Mouse (Mus musculus) embryonic facial prominence, embryonic 13.5 days (tissue): ENCODE data around the gene Dennd1a. TPM values are rescaled to one million over a fixed set of nuclear protein-coding genes. Genes with fewer than 3 reads are reported as not detected.

Experiments used
- ATAC-seq: fragments of 200-750 bp; cut with Nextera tagmentation; 2 replicates; pipeline ENCODE4 v1.8.0; 2017; ENCODE audit warnings: low read depth; ENCODE audit not compliant: insufficient number of reproducible peaks, insufficient read depth, low FRiP score, low TSS enrichment
- H3K27ac ChIP-seq: fragments of 300-500 bp; sonication (generic); 2 replicates; pipeline ENCODE4 v1.5.1; 2015; ENCODE audit warnings: moderate library complexity, mild to moderate bottlenecking, inconsistent platforms
- H3K27me3 ChIP-seq: fragments of 300-500 bp; sonication (generic); 2 replicates; pipeline ENCODE4 v1.6.1; 2015; ENCODE audit warnings: mild to moderate bottlenecking, inconsistent platforms
- H3K36me3 ChIP-seq: fragments of 300-500 bp; sonication (generic); 2 replicates; pipeline ENCODE4 v1.6.1; 2015; ENCODE audit warnings: mild to moderate bottlenecking, inconsistent platforms
- H3K4me1 ChIP-seq: fragments of 300-500 bp; sonication (generic); 2 replicates; pipeline ENCODE4 v1.6.1; 2015; ENCODE audit warnings: inconsistent platforms
- H3K4me2 ChIP-seq: fragments of 300-500 bp; sonication (generic); 2 replicates; pipeline ENCODE4 v1.6.1; 2015; ENCODE audit warnings: moderate library complexity, mild to moderate bottlenecking, inconsistent platforms
- H3K4me3 ChIP-seq: fragments of 300-500 bp; sonication (generic); 2 replicates; pipeline ENCODE4 v1.5.1; 2015; ENCODE audit warnings: mild to moderate bottlenecking, inconsistent platforms
- H3K9ac ChIP-seq: fragments of 300-500 bp; sonication (generic); 2 replicates; pipeline ENCODE4 v1.6.1; 2015; ENCODE audit warnings: mild to moderate bottlenecking, inconsistent platforms
- H3K9me3 ChIP-seq: fragments of 300-500 bp; sonication (generic); 2 replicates; pipeline ENCODE4 v1.6.1; 2016; ENCODE audit warnings: inconsistent platforms
- WGBS: fragments of 180-500 bp; shearing (Covaris S2); methylation state at CpG from one replicate; pipeline ENCODE4 v1.1.7; 2015; ENCODE audit warnings: mixed read lengths; 5-methylcytosine and 5-hydroxymethylcytosine counted together
- polyA plus RNA-seq: library from polyadenylated mRNA; unstranded; fragments of >200 nt; fragmentation: Nextera tagmentation; extraction: Ambion mirVana; gene quantifications from 2 replicates; pipeline ENCODE4 v1.2.1, GENCODE M21; 2015

Dennd1a gene
- polyA plus RNA-seq, 1 experiment from 2014 or later: 15.5 TPM

GRCm38 (mm10) chr2:38023741-38024130 lies 263.5 kb downstream of the Dennd1a start:
- Histone ChIP-seq H3K9ac (no peak overlapping the region), H3K4me3 (no peak overlapping the region), H3K4me1 (no peaks in the 10 kb centered on the region), H3K27ac (no peak overlapping the region), H3K27me3 (no peaks in the 10 kb centered on the region), H3K36me3 (no peaks in the 10 kb centered on the region), H3K9me3 (no peaks in the 10 kb centered on the region), H3K4me2 (no peak overlapping the region)
- ATAC-seq: no peak
- WGBS: 78% methylated on average over 4 of the region's 4 CpGs

DNA sequence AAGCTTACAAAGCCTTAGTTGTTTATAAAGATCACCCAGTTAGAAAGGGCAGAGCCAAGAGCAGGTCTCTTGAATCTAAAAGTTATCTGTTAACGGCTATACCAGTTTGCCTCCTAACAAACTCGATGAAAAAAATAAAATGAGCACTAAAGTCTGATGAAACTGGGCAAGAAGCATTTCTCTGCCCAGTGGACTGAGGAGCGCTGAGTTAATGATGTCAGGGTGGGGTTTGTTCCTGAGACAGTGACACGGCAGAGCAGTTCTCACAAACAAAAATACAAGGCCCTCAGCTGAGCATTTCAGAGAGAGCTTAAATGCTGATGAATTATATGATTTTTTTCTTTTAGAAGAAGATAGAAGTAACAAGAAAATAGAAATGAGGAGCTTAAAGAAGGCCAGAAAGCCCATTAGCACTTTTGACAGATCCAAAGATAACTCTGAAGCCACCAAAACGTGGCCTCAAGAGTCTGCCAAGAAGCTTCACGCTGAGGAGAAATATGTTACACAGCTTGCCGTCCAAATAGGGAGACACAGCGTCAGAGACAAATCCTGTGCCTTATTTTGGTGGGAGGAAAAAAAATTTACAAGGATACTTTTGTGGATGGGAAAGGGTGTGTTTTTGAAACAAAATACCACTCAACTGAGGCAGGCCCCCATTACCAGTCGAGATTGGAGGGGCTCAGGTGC lies 264.0 kb downstream of the Dennd1a start:
- H3K27ac ChIP-seq: no peak overlapping the region

GRCm38 (mm10) chr2:38021166-38021565 lies 266.0 kb downstream of the Dennd1a start:
- no peaks in the 10 kb centered on the region for H3K9me3 ChIP-seq
- H3K4me3 ChIP-seq: no peak overlapping the region
- H3K4me2 ChIP-seq: no peak overlapping the region
- no peak for ATAC-seq
- H3K36me3 ChIP-seq: no peaks in the 10 kb centered on the region
- H3K9ac ChIP-seq: no peak overlapping the region
- H3K4me1 ChIP-seq: no peaks in the 10 kb centered on the region
- no peak overlapping the region for H3K27ac ChIP-seq
- 85% methylated on average over 9 of the region's 9 CpGs for WGBS
- no peaks in the 10 kb centered on the region for H3K27me3 ChIP-seq

More for the DNA sequence above, 264.0 kb downstream of the Dennd1a start:
- Histone ChIP-seq H3K4me2 (no peak overlapping the region), H3K4me3 (no peak overlapping the region), H3K36me3 (no peaks in the 10 kb centered on the region), H3K4me1 (no peaks in the 10 kb centered on the region), H3K9me3 (no peaks in the 10 kb centered on the region), H3K27me3 (no peaks in the 10 kb centered on the region), H3K9ac (no peak overlapping the region)
- 79% methylated on average over 9 of the region's 9 CpGs for WGBS
- ATAC-seq: no peak

- Histone ChIP-seq H3K4me1 (peaks cover 9% of the 10 kb centered on the region), H3K27ac (no peak overlapping the region), H3K9me3 (no peaks in the 10 kb centered on the region), H3K27me3 (no peaks in the 10 kb centered on the region), H3K4me3 (no peak overlapping the region), H3K36me3 (no peaks in the 10 kb centered on the region), H3K4me2 (no peak overlapping the region), H3K9ac (no peak overlapping the region)
- WGBS: 74% methylated on average over 1 of the region's 1 CpGs
- ATAC-seq: no peak
Measured at GRCm38 (mm10) chr2:38014702-38015101, 272.5 kb downstream of the Dennd1a start.

GRCm38 (mm10) chr2:38013839-38014365 lies 273.3 kb downstream of the Dennd1a start:
- Histone ChIP-seq H3K9me3 (no peaks in the 10 kb centered on the region), H3K27ac (peak overlapping the region; percentile 24; the same call in 1 of the 2 replicates), H3K4me3 (no peak overlapping the region), H3K36me3 (no peaks in the 10 kb centered on the region), H3K4me1 (peaks cover 9% of the 10 kb centered on the region), H3K27me3 (no peaks in the 10 kb centered on the region), H3K9ac (no peak overlapping the region), H3K4me2 (no peak overlapping the region)
- 48% methylated on average over 5 of the region's 5 CpGs for WGBS
- no peak for ATAC-seq

DNA sequence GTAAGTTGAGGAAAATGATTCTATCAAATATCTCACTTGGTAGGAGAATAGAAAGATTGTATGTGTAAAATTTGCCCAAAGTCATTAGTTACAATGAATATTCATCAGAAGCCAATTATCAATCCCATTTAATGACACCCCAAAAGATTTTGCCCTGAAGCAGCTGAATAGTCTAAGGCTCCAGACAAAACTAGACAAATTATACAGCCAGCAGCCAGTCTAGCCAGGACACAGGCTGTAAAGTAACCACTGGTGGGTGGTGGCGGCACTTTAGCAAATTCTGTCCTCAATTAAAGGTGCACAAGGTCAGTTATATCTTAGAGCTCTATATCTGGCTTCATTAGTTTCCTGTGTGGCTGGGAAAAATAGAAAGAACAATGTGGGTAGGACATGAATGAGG lies 280.0 kb downstream of the Dennd1a start:
- Histone ChIP-seq H3K27me3 (no peaks in the 10 kb centered on the region), H3K4me2 (no peak overlapping the region), H3K9me3 (no peaks in the 10 kb centered on the region), H3K27ac (no peak overlapping the region), H3K4me3 (no peak overlapping the region), H3K4me1 (peaks cover 5% of the 10 kb centered on the region; the same call in 1 of the 2 replicates), H3K36me3 (no peaks in the 10 kb centered on the region), H3K9ac (no peak overlapping the region)
- 52% methylated on average over 1 of the region's 1 CpGs for WGBS
- no peak for ATAC-seq

DNA sequence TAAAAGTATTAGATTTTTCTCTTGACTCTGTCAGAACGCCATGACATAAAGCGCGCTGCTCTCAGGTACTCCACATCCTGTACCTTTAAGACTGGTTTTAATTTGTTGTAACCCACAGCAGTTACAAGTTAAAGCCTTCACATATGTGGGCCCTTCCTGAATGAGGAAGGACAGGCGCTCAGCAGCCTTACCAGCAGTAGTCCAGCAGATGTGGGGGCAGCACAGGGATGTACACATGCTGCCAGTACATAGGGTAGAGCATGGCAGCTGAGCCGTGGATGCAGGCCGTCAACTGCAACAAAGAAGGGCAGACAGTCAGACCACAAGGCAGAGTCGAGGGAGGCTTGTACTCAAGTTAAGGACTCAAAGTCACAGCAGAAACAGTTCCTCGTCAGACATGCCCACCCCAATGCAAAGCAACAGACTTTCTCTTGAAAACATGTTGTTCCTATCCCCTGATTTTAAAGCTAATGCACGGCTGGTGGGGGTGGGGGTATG lies 284.0 kb downstream of the Dennd1a start:
- Histone ChIP-seq H3K9me3 (no peaks in the 10 kb centered on the region), H3K27ac (peak overlapping the region; percentile 44), H3K4me1 (peaks cover 5% of the 10 kb centered on the region; the same call in 1 of the 2 replicates), H3K9ac (no peak overlapping the region), H3K27me3 (no peaks in the 10 kb centered on the region), H3K4me2 (no peak overlapping the region), H3K4me3 (no peak overlapping the region), H3K36me3 (peaks cover 5% of the 10 kb centered on the region; the same call in 1 of the 2 replicates)
- no peak for ATAC-seq
- WGBS: 33% methylated on average over 9 of the region's 9 CpGs

DNA sequence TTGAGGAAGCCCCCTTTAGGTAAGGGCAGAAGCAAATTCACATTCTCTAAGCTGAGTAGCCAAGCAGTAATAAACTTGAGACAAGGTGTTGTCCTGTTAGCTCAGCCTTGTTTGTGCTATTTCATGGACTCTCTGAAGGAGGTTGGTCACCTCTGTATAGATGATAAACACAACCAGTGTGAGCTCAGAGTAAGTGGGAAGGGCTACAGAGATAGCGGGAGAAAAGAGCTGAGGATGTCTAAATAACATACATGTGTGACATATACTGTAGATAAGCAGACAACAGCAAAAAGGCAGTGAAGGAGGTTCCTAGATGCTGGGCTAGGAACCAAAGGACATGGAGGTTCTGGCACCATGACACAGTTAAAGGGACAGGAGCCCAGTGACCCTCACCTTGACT lies 286.2 kb downstream of the Dennd1a start:
- Histone ChIP-seq H3K9me3 (no peaks in the 10 kb centered on the region), H3K4me2 (no peak overlapping the region), H3K27me3 (no peaks in the 10 kb centered on the region), H3K36me3 (peaks cover 5% of the 10 kb centered on the region; the same call in 1 of the 2 replicates), H3K9ac (no peak overlapping the region), H3K27ac (no peak overlapping the region), H3K4me3 (no peak overlapping the region), H3K4me1 (peaks cover 5% of the 10 kb centered on the region; the same call in 1 of the 2 replicates)
- WGBS: 91% methylated on average over 1 of the region's 1 CpGs
- no peak for ATAC-seq

DNA sequence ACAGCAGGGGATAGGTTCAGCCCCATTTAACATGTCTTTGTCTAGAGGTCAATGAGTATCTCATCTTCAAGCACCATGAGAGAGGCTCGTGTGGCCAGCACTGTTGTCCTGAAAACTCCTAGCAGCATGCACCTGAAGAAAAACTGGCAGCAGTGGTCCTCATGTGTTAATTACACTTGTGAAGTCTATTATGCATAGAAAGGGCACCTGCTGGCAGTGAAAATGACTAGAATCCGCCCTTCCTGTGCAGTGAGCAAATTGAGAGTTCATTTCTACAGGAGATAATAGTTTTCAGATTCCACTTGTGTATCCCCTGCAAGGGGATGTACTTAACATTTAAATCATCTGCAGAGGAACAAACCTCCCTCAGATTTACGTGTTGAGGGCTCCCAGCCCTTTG lies 289.2 kb downstream of the Dennd1a start:
- Histone ChIP-seq H3K4me3 (no peak overlapping the region), H3K4me1 (no peaks in the 10 kb centered on the region), H3K27ac (no peak overlapping the region), H3K27me3 (no peaks in the 10 kb centered on the region), H3K36me3 (peaks cover 5% of the 10 kb centered on the region; the same call in 1 of the 2 replicates), H3K9ac (no peak overlapping the region), H3K9me3 (no peaks in the 10 kb centered on the region), H3K4me2 (no peak overlapping the region)
- 41% methylated on average over 3 of the region's 3 CpGs for WGBS
- ATAC-seq: no peak

- WGBS: 86% methylated on average over 3 of the region's 3 CpGs
- H3K27ac ChIP-seq: no peak overlapping the region
- no peaks in the 10 kb centered on the region for H3K9me3 ChIP-seq
- no peak overlapping the region for H3K4me3 ChIP-seq
- peaks cover 19% of the 10 kb centered on the region for H3K4me1 ChIP-seq
- no peak overlapping the region for H3K4me2 ChIP-seq
- no peak overlapping the region for H3K9ac ChIP-seq
- no peaks in the 10 kb centered on the region for H3K27me3 ChIP-seq
- no peaks in the 10 kb centered on the region for H3K36me3 ChIP-seq
- ATAC-seq: no peak
Measured at GRCm38 (mm10) chr2:37989091-37989490, 298.1 kb downstream of the Dennd1a start.

DNA sequence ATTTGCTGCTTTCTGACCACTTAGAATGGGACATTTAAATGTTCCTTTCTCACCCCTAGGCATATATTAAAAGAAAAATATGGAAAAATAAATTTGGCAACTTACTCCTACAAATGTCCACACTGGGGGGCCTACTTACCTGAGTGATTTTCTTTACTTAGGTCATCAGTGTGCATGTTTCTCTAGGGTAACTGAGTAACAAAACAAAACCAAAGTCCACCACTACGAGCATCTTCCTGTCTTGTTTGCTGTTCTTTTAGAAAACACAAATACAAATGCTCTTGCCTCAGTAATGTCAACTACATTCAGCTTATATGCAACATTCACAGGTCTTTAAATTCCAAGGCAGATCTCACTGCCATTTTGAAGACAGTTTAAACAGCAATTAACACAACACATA lies 298.9 kb downstream of the Dennd1a start:
- no peaks in the 10 kb centered on the region for H3K9me3 ChIP-seq
- H3K4me1 ChIP-seq: peaks cover 19% of the 10 kb centered on the region
- no peaks in the 10 kb centered on the region for H3K36me3 ChIP-seq
- no peak for ATAC-seq
- 90% methylated on average over 1 of the region's 1 CpGs for WGBS
- no peak overlapping the region for H3K4me2 ChIP-seq
- no peaks in the 10 kb centered on the region for H3K27me3 ChIP-seq
- H3K9ac ChIP-seq: no peak overlapping the region
- no peak overlapping the region for H3K27ac ChIP-seq
- H3K4me3 ChIP-seq: no peak overlapping the region

DNA sequence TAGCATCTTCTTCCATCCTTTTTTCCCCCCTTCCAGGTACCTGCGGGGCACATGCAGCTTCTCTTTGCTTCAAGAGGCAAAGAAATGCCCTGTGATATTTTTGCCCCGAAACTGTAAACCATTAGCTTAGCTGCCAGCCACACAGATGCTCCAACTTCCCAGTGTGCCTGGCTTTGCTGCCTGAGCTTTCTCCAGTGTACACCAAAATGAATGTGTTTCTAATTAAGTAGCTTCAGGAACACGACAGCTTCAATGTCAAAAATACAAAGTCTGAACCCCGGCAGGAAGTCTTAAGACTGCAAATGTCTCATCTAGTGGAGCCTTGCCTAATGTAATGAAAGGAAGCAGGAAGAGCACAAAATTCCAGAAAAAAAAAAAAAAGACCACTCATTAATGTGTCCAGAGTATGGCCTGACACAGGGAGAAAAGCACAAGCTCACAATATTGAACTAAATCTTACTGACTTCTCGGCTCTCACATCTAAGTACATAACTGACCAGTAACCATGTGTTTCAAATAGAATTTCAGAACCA lies 301.4 kb downstream of the Dennd1a start:
- Histone ChIP-seq H3K27me3 (no peaks in the 10 kb centered on the region), H3K27ac (peak overlapping the region; percentile 66), H3K4me3 (no peak overlapping the region), H3K36me3 (no peaks in the 10 kb centered on the region), H3K4me1 (peaks cover 23% of the 10 kb centered on the region), H3K4me2 (peak overlapping the region; percentile 35), H3K9me3 (no peaks in the 10 kb centered on the region), H3K9ac (no peak overlapping the region)
- no peak for ATAC-seq
- 14% methylated on average over 5 of the region's 5 CpGs for WGBS
